Mouse (Mus musculus) stomach, embryonic 15.5 days (tissue): ENCODE data around the gene Rgs3. TPM values are rescaled to one million over a fixed set of nuclear protein-coding genes. Genes with fewer than 3 reads are reported as not detected.

Experiments
- ATAC-seq: fragments of 200-750 bp; cut with Nextera tagmentation; 2 replicates; pipeline ENCODE4 v1.8.0; 2017; ENCODE audit warnings: low read depth, moderate number of reproducible peaks, moderate TSS enrichment; ENCODE audit not compliant: insufficient read depth, low FRiP score
- H3K27ac ChIP-seq: fragments of 300-500 bp; sonication (generic); 2 replicates; pipeline ENCODE4 v1.5.1; 2015; ENCODE audit warnings: mild to moderate bottlenecking, inconsistent platforms
- H3K27me3 ChIP-seq: fragments of 300-500 bp; sonication (generic); replicated peaks from 2 replicates; pipeline ENCODE4 v1.6.1; 2015; ENCODE audit warnings: inconsistent platforms
- H3K36me3 ChIP-seq: fragments of 300-500 bp; sonication (generic); 2 replicates; pipeline ENCODE4 v1.6.1; 2015; ENCODE audit warnings: inconsistent platforms
- H3K4me1 ChIP-seq: fragments of 300-500 bp; sonication (generic); 2 replicates; pipeline ENCODE4 v1.6.1; 2015; ENCODE audit warnings: inconsistent platforms
- H3K4me2 ChIP-seq: fragments of 300-500 bp; sonication (generic); 2 replicates; pipeline ENCODE4 v1.6.1; 2015; ENCODE audit warnings: mild to moderate bottlenecking, inconsistent platforms
- H3K4me3 ChIP-seq: fragments of 300-500 bp; sonication (generic); replicated peaks from 2 replicates; pipeline ENCODE4 v1.5.1; 2015; ENCODE audit warnings: inconsistent platforms
- H3K9ac ChIP-seq: fragments of 300-500 bp; sonication (generic); 2 replicates; pipeline ENCODE4 v1.6.1; 2015; ENCODE audit warnings: inconsistent platforms
- H3K9me3 ChIP-seq: fragments of 300-500 bp; sonication (generic); 2 replicates; pipeline ENCODE4 v1.6.1; 2016; ENCODE audit warnings: inconsistent platforms
- WGBS: fragments of 180-500 bp; shearing (Covaris S2); methylation state at CpG from one replicate; pipeline ENCODE4 v1.1.7; 2015; 5-methylcytosine and 5-hydroxymethylcytosine counted together
- polyA plus RNA-seq: library from polyadenylated mRNA; unstranded; fragments of >200 nt; fragmentation: Nextera tagmentation; extraction: Ambion mirVana; gene quantifications from 2 replicates; pipeline ENCODE4 v1.2.1, GENCODE M21; 2015

The Rgs3 gene
- polyA plus RNA-seq, 1 experiment from 2014 or later = 46.8 TPM

DNA sequence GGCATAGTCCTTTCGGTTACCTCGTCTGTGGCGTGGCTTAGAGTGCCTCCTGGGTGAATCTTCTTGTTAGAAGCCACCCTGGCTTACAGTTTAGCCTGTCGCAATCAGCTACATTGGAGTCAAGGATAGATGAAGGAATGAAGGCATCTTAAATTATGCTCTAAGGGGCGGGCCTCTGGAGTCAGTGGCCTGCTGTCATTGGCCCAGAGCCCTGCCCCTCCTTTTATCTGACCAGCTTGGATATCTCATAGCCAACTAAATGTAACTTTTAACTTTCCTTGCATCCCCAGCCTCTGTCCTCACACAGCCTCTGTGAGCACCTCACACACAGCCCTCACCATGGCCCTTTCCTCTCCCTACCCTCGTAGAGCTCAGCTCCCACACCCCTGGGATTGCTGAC, 76.4 kb downstream of the Rgs3 start:
- Histone ChIP-seq H3K9ac (no peak overlapping the region), H3K4me2 (no peak overlapping the region), H3K4me3 (no peak overlapping the region), H3K4me1 (peaks cover 17% of the 10 kb centered on the region), H3K27ac (no peak overlapping the region), H3K27me3 (no peaks in the 10 kb centered on the region), H3K36me3 (no peaks in the 10 kb centered on the region; the same call in 1 of the 2 replicates), H3K9me3 (no peaks in the 10 kb centered on the region)
- no peak for ATAC-seq
- WGBS = 82% methylated on average over 6 of the region's 6 CpGs

DNA sequence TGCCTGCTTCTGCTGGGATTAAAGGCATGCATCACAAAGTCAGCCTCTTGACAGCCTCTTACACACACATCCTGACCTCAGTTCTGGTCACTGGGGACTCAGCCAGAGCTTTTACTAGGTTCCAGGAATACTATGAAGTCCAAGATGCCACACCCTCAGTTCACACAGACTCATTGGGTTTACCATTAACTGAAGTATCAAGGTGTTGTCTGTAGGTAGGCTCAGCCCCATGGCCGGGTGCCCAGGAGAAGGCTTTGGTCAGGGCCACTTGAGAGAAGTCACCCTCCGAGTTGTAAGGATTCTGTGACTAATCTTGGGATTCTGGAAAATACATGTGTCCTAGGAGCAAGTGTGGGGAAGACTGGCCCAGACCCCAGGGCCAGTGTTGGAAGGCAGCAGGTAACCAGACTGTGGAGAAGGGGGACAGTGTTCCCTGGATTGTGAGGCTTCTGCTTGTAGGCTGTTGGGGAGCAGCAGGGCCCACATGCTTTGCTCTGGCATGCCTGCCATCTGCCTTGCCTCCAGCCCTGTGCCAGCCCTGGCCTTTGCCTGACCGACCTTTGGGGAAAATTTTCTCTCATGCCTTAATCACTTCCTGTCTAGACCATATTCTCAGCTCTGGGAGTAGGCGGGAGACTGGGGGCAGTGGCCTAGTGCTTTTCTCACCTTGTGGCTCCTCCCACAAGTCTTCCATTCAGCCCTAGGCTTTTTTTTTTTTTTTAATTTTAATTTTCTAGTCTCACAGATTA, 78.4 kb downstream of the Rgs3 start:
- no peak for ATAC-seq
- Histone ChIP-seq H3K27me3 (no peaks in the 10 kb centered on the region), H3K9ac (no peak overlapping the region), H3K4me2 (no peak overlapping the region), H3K4me3 (no peak overlapping the region), H3K4me1 (peaks cover 23% of the 10 kb centered on the region), H3K27ac (no peak overlapping the region), H3K36me3 (no peaks in the 10 kb centered on the region; the same call in 1 of the 2 replicates), H3K9me3 (no peaks in the 10 kb centered on the region)
- 68% methylated on average over 4 of the region's 4 CpGs for WGBS

GRCm38 (mm10) chr4:62640496-62641229, 81.0 kb downstream of the Rgs3 start:
- no peaks in the 10 kb centered on the region; the same call in 1 of the 2 replicates for H3K36me3 ChIP-seq
- no peak overlapping the region for H3K4me3 ChIP-seq
- peaks cover 18% of the 10 kb centered on the region for H3K4me1 ChIP-seq
- H3K9me3 ChIP-seq = no peaks in the 10 kb centered on the region
- no peak overlapping the region for H3K9ac ChIP-seq
- WGBS = 57% methylated on average over 15 of the region's 15 CpGs
- H3K27me3 ChIP-seq = no peaks in the 10 kb centered on the region
- H3K27ac ChIP-seq = peak overlapping the region; percentile 65; the same call in 1 of the 2 replicates
- no peak overlapping the region for H3K4me2 ChIP-seq
- no peak for ATAC-seq

- no peak for ATAC-seq
- Histone ChIP-seq H3K27ac (peak overlapping the region; percentile 65; the same call in 1 of the 2 replicates), H3K9ac (no peak overlapping the region), H3K27me3 (no peaks in the 10 kb centered on the region), H3K36me3 (no peaks in the 10 kb centered on the region; the same call in 1 of the 2 replicates), H3K4me3 (no peak overlapping the region), H3K9me3 (no peaks in the 10 kb centered on the region), H3K4me2 (no peak overlapping the region), H3K4me1 (peaks cover 18% of the 10 kb centered on the region)
- 27% methylated on average over 11 of the region's 11 CpGs for WGBS
Observed at GRCm38 (mm10) chr4:62641230-62641589, 81.6 kb downstream of the Rgs3 start.

- Histone ChIP-seq H3K27ac (peak overlapping the region; percentile 65; the same call in 1 of the 2 replicates), H3K9me3 (no peaks in the 10 kb centered on the region), H3K9ac (no peak overlapping the region), H3K4me2 (no peak overlapping the region), H3K27me3 (no peaks in the 10 kb centered on the region), H3K4me3 (no peak overlapping the region), H3K4me1 (peaks cover 18% of the 10 kb centered on the region), H3K36me3 (no peaks in the 10 kb centered on the region; the same call in 1 of the 2 replicates)
- no peak for ATAC-seq
- 67% methylated on average over 3 of the region's 3 CpGs for WGBS
Observed at GRCm38 (mm10) chr4:62641656-62642055, 82.0 kb downstream of the Rgs3 start.

- no peaks in the 10 kb centered on the region for H3K36me3 ChIP-seq
- 0 out of 2 replicates have a peak overlapping the region, but pooled peaks have one; percentile 35 for H3K27ac ChIP-seq
- peaks cover 20% of the 10 kb centered on the region for H3K4me1 ChIP-seq
- no peak overlapping the region for H3K4me2 ChIP-seq
- no peak for ATAC-seq
- H3K9ac ChIP-seq = no peak overlapping the region
- H3K27me3 ChIP-seq = no peaks in the 10 kb centered on the region
- H3K4me3 ChIP-seq = no peak overlapping the region
- 83% methylated on average over 8 of the region's 8 CpGs for WGBS
- no peaks in the 10 kb centered on the region for H3K9me3 ChIP-seq
Observed at GRCm38 (mm10) chr4:62643401-62643800, 83.8 kb downstream of the Rgs3 start.

DNA sequence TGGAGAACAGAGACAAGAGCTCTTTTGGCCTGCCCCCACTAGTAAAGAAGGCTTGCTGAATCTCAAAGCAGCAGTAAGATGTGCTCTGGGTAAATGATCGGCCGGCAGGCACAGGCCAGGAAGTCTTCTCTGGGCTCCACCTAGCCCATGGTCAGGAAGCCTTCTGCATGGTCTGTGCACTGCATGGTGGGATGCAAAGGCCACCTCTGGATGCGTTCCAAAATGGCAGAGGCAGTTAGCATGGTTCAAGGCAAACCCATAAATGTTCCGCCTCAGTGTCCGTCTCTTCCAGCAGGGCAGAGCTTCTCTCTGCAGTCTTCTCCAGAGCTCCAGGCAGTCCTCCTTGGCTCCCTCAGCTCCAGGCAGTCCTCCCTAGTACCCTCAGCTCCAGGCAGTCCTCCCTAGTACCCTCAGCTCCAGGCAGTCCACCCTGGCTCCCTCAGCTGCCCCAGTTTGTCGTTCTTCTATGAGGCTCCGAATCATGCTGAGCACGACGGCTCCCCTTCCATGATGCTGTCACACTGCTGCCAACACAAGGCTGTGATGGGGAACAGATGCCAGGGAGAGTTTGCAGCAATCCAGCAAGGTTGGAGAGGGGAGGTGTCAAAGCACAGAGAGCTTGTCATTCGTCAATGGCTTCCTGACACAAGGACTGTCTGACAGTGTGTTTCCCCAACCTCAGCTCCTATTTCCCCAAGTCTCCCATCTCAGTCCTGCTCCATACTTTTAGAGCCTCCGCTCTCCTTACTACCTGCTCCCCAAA, 84.6 kb downstream of the Rgs3 start:
- peak; percentile 25; the same call in 1 of the 2 replicates for ATAC-seq
- Histone ChIP-seq H3K4me2 (no peak overlapping the region), H3K36me3 (no peaks in the 10 kb centered on the region), H3K9me3 (no peaks in the 10 kb centered on the region), H3K9ac (no peak overlapping the region), H3K27me3 (no peaks in the 10 kb centered on the region), H3K4me3 (no peak overlapping the region), H3K4me1 (peaks cover 20% of the 10 kb centered on the region), H3K27ac (no peak overlapping the region)
- 66% methylated on average over 11 of the region's 11 CpGs for WGBS

GRCm38 (mm10) chr4:62646556-62647248, 87.1 kb downstream of the Rgs3 start:
- Histone ChIP-seq H3K4me3 (no peak overlapping the region), H3K9ac (no peak overlapping the region), H3K9me3 (no peaks in the 10 kb centered on the region), H3K36me3 (no peaks in the 10 kb centered on the region), H3K4me1 (0 out of 2 replicates have a peak, but pooled peaks cover 9% of the 10 kb centered on the region), H3K27ac (no peak overlapping the region; the same call in 1 of the 2 replicates), H3K4me2 (no peak overlapping the region), H3K27me3 (no peaks in the 10 kb centered on the region)
- WGBS = 55% methylated on average over 9 of the region's 9 CpGs
- ATAC-seq = no peak

GRCm38 (mm10) chr4:62648848-62649247, 89.2 kb downstream of the Rgs3 start:
- H3K36me3 ChIP-seq = no peaks in the 10 kb centered on the region
- no peaks in the 10 kb centered on the region for H3K9me3 ChIP-seq
- no peak for ATAC-seq
- no peak overlapping the region for H3K9ac ChIP-seq
- no peak overlapping the region for H3K4me2 ChIP-seq
- no peak overlapping the region for H3K27ac ChIP-seq
- 87% methylated on average over 3 of the region's 3 CpGs for WGBS
- H3K4me3 ChIP-seq = no peak overlapping the region
- no peaks in the 10 kb centered on the region for H3K27me3 ChIP-seq
- H3K4me1 ChIP-seq = 0 out of 2 replicates have a peak, but pooled peaks cover 6% of the 10 kb centered on the region

DNA sequence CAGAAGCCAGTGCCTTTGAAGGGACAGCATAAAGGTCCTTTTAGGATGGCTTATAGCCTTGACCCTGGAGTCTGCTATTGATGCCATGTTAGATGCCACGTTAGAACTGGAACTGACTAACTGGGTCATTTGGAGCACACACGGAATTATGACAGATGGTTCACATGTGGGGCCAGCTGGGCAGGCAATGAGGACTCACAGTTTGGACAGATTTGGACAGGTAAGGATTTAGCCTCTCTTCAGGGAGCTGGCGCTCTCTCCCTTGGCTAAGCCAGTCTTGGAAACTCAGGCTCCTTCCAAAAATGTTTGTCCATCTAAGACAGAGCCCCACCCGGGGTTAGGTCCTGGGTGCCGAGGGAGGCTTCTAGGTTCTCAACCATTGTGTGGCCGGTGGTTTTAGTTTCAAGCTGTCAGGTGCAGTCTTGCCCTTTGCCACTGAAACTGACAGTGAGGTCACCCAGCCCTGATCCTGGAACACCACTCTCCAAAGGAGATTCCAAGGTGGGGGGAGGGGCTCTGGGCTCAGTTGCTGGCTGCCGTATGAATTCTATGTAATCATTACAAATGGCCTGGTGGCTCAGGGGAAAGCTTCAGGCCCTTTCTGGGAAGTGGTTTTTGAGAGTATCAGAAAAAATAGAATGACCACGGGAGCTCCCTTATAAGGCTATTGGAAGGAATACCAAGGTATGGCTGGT, 90.0 kb downstream of the Rgs3 start:
- H3K36me3 ChIP-seq = no peaks in the 10 kb centered on the region
- no peak overlapping the region for H3K27ac ChIP-seq
- no peaks in the 10 kb centered on the region for H3K9me3 ChIP-seq
- 65% methylated on average over 8 of the region's 8 CpGs for WGBS
- H3K9ac ChIP-seq = no peak overlapping the region
- H3K4me1 ChIP-seq = 0 out of 2 replicates have a peak, but pooled peaks cover 6% of the 10 kb centered on the region
- H3K27me3 ChIP-seq = no peaks in the 10 kb centered on the region
- no peak overlapping the region for H3K4me3 ChIP-seq
- no peak overlapping the region for H3K4me2 ChIP-seq
- no peak for ATAC-seq
